Mouse (Mus musculus) gastrocnemius, adult 2 months (tissue): ENCODE measurements around the gene Eef1akmt2. TPM values are rescaled to one million over a fixed set of nuclear protein-coding genes. Genes with fewer than 3 reads are reported as not detected.

ENCODE experiments used
- DNase-seq: peaks from one replicate; pipeline ENCODE4 v3.0.0; 2022
- H3K27ac ChIP-seq: fragments of 200-600 bp; 2 replicates; pipeline ENCODE4 v1.8.1; 2022; ENCODE audit warnings: mild to moderate bottlenecking
- H3K4me3 ChIP-seq: fragments of 200-600 bp; 2 replicates; pipeline ENCODE4 v1.8.1; 2022; ENCODE audit warnings: mild to moderate bottlenecking, moderate library complexity
- CTCF ChIP-seq: fragments of 200-600 bp; IDR thresholded peaks from 2 replicates; pipeline ENCODE4 v1.8.1; 2022; ENCODE audit warnings: antibody characterized with exemption, mild to moderate bottlenecking, moderate library complexity
- intact Hi-C: fragments of 180-260 bp; cut with DNase I; formaldehyde crosslinking; loops from one replicate; pipeline ENCODE4 v1.15.1; 2025
- total RNA-seq, 2 experiments: library from RNA; stranded (reverse); gene quantifications; 2 replicates each; pipeline ENCODE4 v1.2.3; 2021

Gene Eef1akmt2
- total RNA-seq, 2 experiments from 2014 or later, result 5.9 to 6.2 TPM

GRCm38 (mm10) chr7:132790447-132791219, 61.8 kb downstream of the Eef1akmt2 start:
- DNase-seq, result peak; percentile 71
- intact Hi-C loops, result no loop called here

GRCm38 (mm10) chr7:132788826-132789225, 63.6 kb downstream of the Eef1akmt2 start:
- no peak for TF ChIP-seq CTCF

More at GRCm38 (mm10) chr7:132790447-132791219, 61.8 kb downstream of the Eef1akmt2 start:
- TF ChIP-seq CTCF, result no peak
- Histone ChIP-seq H3K27ac (peak overlapping the region; percentile 64), H3K4me3 (no peak overlapping the region)

GRCm38 (mm10) chr7:132787496-132788190, 64.8 kb downstream of the Eef1akmt2 start:
- intact Hi-C loops, result no loop called here

More at GRCm38 (mm10) chr7:132788826-132789225, 63.6 kb downstream of the Eef1akmt2 start:
- no peak overlapping the region for H3K4me3 ChIP-seq
- intact Hi-C loops, result no loop called here
- peak overlapping the region; percentile 86 for H3K27ac ChIP-seq
- no peak for DNase-seq

GRCm38 (mm10) chr7:132787022-132787421, 65.5 kb downstream of the Eef1akmt2 start:
- DNase-seq, result no peak
- TF ChIP-seq CTCF, result no peak
- intact Hi-C loops, result no loop called here
- Histone ChIP-seq H3K27ac (peak overlapping the region; percentile 86), H3K4me3 (no peak overlapping the region)

More at GRCm38 (mm10) chr7:132787496-132788190, 64.8 kb downstream of the Eef1akmt2 start:
- DNase-seq, result no peak
- Histone ChIP-seq H3K4me3 (no peak overlapping the region), H3K27ac (peak overlapping the region; percentile 86)
- no peak for TF ChIP-seq CTCF

GRCm38 (mm10) chr7:132786522-132786921, 66.0 kb downstream of the Eef1akmt2 start:
- no peak for DNase-seq
- no peak for TF ChIP-seq CTCF
- peak overlapping the region; percentile 16; the same call in 1 of the 2 replicates for H3K4me3 ChIP-seq
- peak overlapping the region; percentile 86 for H3K27ac ChIP-seq
- intact Hi-C loops, result no loop called here

- TF ChIP-seq CTCF, result no peak
- H3K27ac ChIP-seq, result peak overlapping the region; percentile 86
- intact Hi-C loops, result no loop called here
- peak overlapping the region; percentile 16; the same call in 1 of the 2 replicates for H3K4me3 ChIP-seq
- peak; percentile 56 for DNase-seq
Observed at GRCm38 (mm10) chr7:132786011-132786410, 66.5 kb downstream of the Eef1akmt2 start.

- H3K27ac ChIP-seq, result peak overlapping the region; percentile 72
- no peak for DNase-seq
- TF ChIP-seq CTCF, result no peak
- intact Hi-C loops, result no loop called here
- no peak overlapping the region for H3K4me3 ChIP-seq
Observed at GRCm38 (mm10) chr7:132784101-132784500, 68.4 kb downstream of the Eef1akmt2 start.

- intact Hi-C loops, result no loop called here
- H3K27ac ChIP-seq, result peak overlapping the region; percentile 91
- peak overlapping the region; percentile 57 for H3K4me3 ChIP-seq
- no peak for TF ChIP-seq CTCF
- DNase-seq, result peak; percentile 74
Observed at GRCm38 (mm10) chr7:132781850-132782249, 70.6 kb downstream of the Eef1akmt2 start.

- no peak; the same call in 1 of the 2 replicates for TF ChIP-seq CTCF
- Histone ChIP-seq H3K27ac (peak overlapping the region; percentile 91), H3K4me3 (peak overlapping the region; percentile 57)
- DNase-seq, result no peak
- intact Hi-C loops, result no loop called here
Observed at GRCm38 (mm10) chr7:132781130-132781814, 71.2 kb downstream of the Eef1akmt2 start.

- intact Hi-C loops, result no loop called here
- Histone ChIP-seq H3K27ac (peak overlapping the region; percentile 91), H3K4me3 (peak overlapping the region; percentile 57)
- peak; percentile 38 for TF ChIP-seq CTCF
- DNase-seq, result peak; percentile 82
Observed at GRCm38 (mm10) chr7:132780611-132781010, 71.9 kb downstream of the Eef1akmt2 start.

GRCm38 (mm10) chr7:132778630-132779029, 73.8 kb downstream of the Eef1akmt2 start:
- intact Hi-C loops, result loop anchor here (5.0 kb wide), 1 partner anchor 34 kb away; the partner anchor contains the start of gene Fam53b
- TF ChIP-seq CTCF, result no peak
- DNase-seq, result no peak
- H3K4me3 ChIP-seq, result no peak overlapping the region
- peak overlapping the region; percentile 88; the same call in 1 of the 2 replicates for H3K27ac ChIP-seq

GRCm38 (mm10) chr7:132777728-132778453, 74.6 kb downstream of the Eef1akmt2 start:
- intact Hi-C loops, result loop anchor here (5.0 kb wide), 1 partner anchor 34 kb away; the partner anchor contains the start of gene Fam53b
- H3K27ac ChIP-seq, result peak overlapping the region; percentile 88

More at GRCm38 (mm10) chr7:132777728-132778453, 74.6 kb downstream of the Eef1akmt2 start:
- H3K4me3 ChIP-seq, result no peak overlapping the region
- no peak for TF ChIP-seq CTCF
- no peak for DNase-seq

Other genes starting within 250 kb of the Eef1akmt2 start
- gene Lhpp, start 242.0 kb downstream of the Eef1akmt2 start, total RNA-seq, result 10 to 100 TPM; 10.8 to 11.1 TPM
- 10 to 100 TPM; 15.3 to 27.4 TPM for gene Fam53b, start 38.8 kb downstream of the Eef1akmt2 start, total RNA-seq
- 10 to 100 TPM; 24.0 to 24.1 TPM for gene Abraxas2, start 6.6 kb upstream of the Eef1akmt2 start, total RNA-seq
- 10 to 100 TPM; 47.0 to 54.5 TPM for gene Zranb1, start 78.5 kb upstream of the Eef1akmt2 start, total RNA-seq